Mouse (Mus musculus): ENCODE measurements around the gene Pik3c2b.
A peak's percentile ranks its signal among the peaks of the same experiment; 100 is the strongest.
"Not testable (repeated sequence)": the region's sequence is repeated elsewhere in the genome, so short reads cannot be mapped to it uniquely, and the experiment has no call there.

The Pik3c2b gene

DNA sequence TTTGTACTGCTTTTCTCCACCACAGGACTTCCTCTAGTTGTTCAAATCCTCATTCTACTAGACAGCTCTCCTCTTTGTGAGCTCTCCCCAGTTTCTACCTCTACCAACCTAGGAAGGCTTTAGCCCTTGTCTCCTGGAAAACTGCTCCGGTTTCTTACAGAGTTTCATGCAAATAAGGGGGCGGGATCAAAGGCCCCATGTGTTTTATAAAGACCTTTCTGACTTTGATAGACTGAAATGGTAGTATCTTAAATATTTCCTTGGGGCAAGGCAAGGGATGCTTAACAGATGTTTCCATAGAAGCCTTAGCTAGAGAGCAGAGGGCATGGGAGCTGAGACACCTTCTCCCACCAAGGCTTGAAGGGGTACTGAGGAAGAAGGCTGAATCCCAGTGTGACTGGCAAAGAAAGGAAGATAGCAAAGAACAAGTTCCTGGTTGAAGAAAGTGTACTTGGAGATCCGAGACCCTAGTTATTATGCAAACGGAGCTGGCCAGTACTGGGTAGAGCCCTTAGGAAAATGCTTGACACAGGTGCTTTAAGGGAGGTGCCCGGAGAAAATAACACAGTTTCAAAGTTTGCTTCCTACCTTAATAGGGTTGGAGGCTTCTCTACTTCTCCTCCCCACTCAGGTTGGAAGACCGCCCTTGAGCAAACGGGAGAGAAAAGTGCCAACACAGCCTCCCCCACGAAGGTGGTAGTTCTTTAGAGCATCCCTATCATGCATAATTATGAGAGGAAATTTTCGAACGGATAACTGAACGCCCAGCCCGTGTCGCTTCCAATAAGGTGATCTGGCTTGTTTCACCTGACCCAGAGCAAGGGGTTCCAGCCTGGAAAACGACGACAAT is at the start of gene Pik3c2b:
Gene Pik3c2b, plus strand, starts transcription at position 657 of the 850 bp plus-strand sequence.
- DNase-seq (ENCODE audit: low spot score): no peak

DNA sequence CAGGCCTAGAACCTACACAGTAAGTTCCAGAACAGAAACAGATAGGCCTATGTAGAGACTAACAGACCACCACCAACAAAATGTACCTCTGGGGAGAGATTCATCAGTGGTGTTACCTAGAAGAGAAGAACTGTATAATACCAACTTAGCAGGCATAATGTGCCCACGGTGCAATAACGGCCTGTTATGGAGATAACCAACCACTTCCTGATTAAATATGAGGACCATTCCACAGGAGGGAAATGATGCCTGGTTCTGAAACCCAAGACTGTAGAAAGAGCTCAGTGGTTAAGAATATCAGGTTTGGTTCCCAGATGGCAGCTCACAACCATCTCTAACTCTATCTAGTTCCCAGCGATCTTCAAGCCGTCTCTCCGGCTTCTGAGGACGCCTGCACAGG is 45.1 kb upstream of the Pik3c2b start:
- DNase-seq (ENCODE audit: low spot score): no peak

DNA sequence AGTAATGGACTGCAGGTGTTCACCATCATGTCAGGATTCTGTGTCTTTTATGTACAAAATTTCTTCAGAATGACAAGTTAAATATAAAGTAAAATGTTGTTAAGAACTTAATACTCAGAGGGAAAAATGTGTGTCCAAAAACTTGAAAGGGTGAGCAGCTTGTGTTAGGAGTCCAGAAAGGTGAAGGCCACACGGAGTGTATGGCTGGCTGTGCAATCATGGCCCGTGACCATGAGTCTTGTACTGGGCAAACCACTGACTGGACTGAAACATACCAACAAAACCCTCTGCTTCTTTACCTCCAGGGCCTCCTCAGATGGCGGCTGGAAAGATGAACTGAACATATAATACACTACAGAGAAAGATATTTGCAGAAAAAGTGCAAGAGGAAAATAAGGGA is 38.9 kb upstream of the Pik3c2b start:
- DNase-seq (ENCODE audit: low spot score): no peak

DNA sequence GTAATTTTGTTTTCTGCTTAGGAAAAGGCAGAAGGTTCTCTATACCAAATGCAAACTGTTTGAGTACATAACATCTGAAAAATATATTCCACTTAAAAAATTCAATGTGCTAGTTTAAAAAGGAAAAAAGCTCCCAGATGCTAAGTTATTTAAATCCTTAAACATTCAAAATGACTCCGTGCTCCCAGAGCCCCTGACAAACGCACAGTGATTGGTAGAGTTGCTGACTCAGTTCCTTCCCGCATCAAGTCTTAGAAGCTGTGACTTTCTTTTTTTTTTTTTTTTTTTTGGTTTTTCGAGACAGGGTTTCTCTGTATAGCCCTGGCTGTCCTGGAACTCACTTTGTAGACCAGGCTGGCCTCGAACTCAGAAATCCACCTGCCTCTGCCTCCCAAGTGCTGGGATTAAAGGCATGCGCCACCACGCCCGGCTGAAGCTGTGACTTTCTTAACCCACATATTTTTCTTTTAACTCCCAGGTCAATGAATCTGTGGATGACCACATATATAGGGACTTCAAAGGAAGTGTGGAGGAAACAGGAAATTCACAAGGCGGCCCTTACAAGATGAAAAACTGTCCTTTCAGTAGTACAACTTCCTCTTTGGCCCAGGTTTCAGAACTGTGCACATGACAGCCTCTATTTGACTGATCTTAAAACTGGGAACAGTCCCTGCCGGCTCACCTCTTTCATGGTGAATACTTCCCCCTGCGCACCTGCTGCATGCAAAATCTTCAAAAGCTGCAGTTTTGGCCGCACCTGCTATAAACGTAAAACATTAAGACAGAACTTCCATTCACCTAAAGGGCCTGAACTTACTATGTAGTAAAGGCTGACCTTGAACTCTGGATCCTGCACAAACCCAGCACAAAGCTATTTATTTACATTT is 33.3 kb upstream of the Pik3c2b start:
- DNase-seq (ENCODE audit: low spot score): no peak

DNA sequence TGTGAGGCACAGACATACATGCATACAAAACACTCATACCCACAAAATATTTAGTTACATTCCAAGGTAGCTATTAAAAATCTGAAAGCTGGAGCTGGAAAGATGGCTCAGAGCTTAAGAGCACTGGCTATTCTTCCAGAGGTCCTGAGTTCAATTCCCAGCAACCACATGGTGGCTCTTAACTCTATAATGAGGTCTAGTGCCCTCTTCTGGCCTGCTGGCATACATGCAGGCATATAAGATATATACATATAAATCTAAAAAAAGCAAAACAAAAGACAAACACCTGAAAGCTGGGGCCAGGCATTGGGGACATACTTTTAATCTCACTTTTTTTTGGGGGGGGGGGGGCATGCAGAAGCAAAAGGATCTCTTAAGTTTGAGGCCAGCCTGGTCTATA is 32.1 kb upstream of the Pik3c2b start:
- DNase-seq (ENCODE audit: low spot score): no peak

DNA sequence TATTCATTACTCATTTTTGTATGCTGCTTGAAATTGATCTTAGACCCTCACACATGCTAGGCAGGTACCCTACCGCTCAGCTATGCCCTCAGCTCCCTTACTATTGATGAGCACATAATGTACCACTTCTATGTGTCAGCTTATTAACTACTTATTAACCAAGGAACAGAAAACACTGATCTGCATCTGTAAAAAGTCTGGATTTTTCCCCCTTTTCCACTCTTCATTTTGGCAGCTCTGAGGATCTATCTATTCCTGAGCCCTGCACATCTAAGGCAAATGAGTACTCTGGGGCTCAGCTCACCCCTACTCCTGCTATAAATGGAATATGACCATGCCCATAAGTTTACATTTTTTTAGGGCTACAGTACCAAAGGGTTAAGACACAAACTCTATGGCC is 31.3 kb upstream of the Pik3c2b start:
- no peak for DNase-seq (ENCODE audit: low spot score)

DNA sequence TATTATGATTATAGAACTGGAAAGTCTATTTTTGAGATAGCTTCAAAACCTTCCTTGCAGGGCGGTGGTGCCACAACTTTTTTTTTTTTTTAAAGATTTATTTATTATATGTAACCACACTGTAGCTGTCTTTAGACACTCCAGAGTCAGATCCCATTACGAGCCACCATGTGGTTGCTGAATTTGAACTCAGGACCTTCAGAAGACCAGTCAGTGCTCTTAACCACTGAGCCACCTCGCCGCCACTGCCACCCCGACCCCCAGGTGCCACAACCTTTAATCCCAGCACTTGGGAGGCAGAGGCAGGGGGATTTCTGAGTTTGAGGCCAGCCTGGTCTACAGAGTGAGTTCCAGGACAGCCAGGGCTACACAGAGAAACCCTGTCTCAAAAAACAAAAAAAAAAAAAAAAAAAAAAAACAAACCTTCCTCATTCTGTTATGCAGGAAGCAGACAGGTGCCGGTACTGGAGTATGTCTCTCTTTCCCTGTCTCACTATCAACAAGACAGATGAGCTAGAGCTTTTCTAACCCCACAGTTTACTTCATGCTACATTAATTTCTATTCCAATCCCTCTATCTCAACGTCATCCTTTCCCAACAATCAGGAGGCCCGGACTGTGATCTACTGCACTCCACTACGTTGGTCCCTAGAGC is 28.6 kb upstream of the Pik3c2b start:
- no peak for DNase-seq (ENCODE audit: low spot score)

DNA sequence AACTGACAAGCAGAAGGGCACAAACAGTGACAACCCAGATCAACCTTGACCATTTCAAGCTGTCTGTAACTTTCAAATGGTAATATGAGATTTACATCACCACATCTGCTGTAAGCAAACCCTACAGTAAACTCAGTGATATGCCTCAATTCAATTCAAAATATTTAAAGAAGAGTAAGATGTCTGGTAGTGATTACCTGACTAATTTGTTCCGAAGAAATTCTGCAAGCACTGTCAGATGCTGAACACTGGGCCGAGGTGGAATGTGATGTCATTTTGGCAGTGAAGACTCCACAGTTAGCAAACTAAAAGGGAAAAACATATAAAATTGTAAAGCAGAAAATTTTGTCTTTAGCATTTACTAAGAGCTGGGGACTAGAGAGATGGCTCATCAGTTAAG is 26.9 kb upstream of the Pik3c2b start:
- no peak for DNase-seq (ENCODE audit: low spot score)

DNA sequence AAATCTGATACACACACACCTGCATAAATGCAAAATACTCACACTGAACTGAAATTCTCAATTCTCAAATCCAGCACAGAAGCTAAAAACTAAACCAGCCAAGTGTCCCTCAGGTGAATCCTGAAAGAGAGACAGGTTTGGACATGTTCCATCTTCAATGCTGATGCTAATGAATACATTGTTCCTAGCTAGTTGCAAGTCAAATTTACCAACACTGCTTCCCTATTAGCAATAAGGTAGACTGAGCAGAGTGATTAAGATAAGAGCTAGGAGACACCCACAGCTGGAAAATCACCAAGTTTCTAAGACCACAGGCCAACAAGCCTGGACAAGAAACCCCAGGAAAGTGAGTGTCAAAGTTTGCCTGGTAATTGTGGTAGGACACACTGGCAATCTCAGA is 26.2 kb upstream of the Pik3c2b start:
- no peak for DNase-seq (ENCODE audit: low spot score)

DNA sequence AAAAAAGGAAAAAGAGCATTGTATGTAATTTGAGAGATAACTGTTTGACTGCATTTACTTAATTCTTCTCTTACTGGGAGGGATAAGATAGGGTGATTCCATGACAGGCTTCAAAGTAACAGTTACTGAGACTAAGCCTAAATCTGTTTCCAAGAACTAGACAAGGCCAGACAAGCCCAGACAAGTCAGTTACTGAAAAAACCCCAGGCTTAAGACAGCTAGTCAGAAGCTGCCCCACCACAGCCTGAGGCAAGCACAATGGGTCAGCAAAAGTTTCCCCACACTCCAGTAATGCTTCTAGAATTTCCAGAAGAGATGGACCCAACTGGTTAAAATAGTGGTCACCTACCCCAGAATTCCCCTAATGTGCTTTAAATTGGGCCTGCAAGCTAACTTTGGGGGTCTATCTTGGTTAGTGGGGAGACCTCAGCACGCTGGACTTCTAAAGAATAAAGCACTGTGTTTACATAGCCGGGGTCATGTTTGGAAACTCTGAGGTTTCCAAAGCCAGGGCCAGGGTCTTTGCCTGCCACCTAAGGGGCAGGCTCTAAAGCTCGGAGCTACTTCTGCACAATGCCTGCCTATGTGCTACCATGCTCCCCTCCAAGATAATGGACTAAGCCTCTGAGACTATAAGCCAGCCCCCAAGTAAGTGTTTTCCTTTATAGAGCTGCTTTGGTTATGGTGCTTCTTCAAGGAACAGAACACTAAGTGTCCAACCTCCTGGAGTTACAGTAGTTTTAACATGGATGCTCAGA is 25.2 kb upstream of the Pik3c2b start:
- no peak for DNase-seq (ENCODE audit: low spot score)

DNA sequence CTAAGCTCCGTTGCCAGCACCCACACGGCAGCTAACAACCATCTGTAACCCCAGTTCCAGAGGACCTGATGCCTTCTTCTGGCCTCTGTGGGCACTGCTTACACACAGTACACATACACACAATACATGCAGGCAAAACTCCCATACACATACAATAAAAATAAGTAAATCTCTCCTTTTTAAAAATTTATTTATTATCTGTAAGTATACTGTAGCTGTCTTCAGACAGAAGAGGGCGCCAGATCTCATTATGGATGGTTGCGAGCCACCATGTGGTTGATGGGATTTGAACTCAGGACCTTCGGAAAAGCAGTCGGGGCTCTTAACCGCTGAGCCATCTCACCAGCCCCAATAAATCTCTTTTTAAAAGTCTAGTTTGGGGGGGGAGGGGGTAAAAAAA is 24.1 kb upstream of the Pik3c2b start:
- no peak for DNase-seq (ENCODE audit: low spot score)

DNA sequence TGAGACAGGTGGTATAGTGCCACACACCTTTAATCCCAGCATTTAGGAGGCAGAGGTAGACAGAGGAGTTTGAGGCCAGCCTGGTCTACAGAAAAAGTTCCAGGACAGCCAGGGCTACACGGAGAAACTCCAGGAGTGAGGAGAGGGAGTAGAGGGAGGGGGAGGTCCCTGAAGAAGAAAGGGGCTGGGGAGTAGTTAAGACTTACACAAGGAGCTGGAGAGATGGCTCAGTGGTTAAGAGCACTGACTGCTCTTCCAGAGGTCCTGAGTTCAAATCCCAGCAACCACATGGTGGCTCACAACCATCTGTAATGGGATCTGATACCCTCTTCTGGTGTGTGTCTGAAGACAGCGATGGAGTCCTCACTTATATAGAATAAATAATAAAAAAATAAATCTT is 23.5 kb upstream of the Pik3c2b start:
- not testable (repeated sequence) for DNase-seq (ENCODE audit: low spot score)

DNA sequence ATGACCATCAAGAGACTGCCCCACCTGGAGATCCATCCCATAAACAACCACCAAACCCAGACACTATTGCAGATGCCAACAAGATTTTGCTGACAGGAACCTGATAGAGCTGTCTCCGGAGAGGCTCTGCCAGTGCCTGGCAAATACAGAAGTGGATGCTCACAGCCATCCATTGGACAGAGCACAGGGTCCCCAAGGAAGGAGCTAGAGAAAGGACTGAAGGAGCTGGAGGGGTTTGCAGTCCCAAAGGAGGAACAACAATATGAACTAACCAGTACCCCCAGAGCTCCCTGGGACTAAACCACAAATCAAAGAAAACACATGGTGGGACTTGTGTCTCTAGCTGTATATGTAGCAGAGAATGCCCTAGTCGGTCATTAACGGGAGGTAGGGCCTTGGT is 21.7 kb upstream of the Pik3c2b start:
- DNase-seq (ENCODE audit: low spot score): not testable (repeated sequence)

DNA sequence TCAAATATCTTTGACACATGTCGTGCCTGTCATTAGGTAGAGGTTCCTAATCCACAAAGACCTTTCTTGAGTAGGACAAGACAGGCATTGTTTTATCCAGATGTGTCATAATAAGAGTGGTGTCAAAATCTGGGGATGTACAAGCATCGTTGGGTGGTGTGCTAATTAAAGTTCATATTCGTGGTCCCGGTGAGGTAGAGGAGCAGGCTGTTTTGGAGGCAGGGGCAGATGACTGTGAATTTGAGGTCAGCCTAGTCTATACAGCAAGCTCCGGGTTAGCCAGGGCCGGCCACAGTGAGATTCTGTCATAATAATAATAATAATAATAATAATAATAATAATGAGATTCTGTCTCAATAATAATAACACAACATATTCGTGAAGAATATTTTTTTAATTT is 21.0 kb upstream of the Pik3c2b start:
- DNase-seq (ENCODE audit: low spot score): no peak

DNA sequence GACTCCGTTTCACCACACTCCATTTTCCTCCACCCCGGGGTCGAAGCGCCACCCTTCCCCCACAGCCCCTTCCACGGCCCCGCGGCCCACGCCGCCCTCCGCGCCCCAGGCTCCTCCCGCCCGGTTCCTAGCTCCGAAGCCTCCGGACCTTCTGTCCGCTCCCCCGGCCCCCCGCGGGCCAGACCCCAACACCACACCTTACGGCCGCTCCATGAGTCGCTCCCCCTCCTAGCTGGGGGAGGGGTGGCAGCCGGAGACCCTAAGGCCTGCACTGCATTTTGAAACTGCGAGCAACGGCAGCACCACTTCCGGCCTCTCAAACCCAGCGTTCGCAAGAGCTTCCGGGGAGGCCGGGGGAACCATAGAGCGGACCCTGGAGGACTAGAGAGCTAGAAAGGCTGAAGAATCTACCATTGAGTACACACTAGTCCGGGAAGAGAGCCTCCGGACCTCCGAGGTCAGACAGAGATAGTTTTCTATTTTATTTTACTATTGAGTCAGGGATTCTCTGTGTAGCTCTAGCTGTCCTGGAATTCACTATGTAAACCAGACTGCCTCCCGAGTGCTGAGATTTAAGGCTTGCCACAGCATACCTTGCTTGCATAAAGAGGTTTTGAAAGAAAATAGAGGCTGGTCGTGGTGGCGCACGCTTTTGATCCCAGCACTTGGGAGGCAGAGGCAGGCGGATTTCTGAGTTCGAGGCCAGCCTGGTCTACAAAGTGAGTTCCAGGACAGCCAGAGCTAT is 20.2 kb upstream of the Pik3c2b start:
- peak; percentile 81 for DNase-seq (ENCODE audit: low spot score)

DNA sequence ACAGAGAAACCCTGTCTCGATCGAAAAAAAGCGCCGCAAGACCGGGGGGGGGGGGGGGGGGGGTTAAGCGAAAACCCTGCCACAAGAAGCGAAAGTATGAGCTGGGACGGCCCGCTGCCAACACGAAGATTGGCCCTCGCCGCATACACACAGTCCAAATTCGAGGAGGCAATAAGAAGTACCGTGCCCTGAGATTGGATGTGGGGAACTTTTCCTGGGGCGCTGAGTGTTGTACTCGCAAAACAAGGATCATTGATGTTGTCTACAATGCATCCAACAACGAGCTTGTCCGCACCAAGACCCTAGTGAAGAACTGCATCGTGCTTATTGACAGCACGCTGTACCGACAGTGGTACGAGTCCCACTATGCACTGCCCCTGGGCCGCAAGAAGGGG is 19.7 kb upstream of the Pik3c2b start:
- DNase-seq (ENCODE audit: low spot score): not testable (repeated sequence)

DNA sequence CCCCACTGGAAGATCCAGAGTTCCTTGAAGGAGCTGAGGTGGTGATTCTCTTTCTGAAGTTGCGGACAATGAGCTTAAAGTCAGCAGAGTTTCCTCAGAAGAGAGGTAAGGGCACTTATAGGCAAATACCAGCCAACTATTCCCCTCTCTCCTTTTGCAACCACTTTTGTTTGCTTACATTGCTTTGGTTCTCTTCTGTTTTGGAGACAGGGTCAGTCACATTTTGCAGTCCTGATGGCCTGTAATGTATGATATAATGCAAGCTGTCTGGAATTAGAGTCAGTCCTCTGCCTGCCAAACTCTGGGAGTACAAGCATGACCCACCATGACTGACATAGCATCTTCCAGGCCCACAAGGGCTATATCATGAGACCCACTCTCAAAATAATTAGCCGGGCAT is 18.3 kb upstream of the Pik3c2b start:
- no peak for DNase-seq (ENCODE audit: low spot score)

DNA sequence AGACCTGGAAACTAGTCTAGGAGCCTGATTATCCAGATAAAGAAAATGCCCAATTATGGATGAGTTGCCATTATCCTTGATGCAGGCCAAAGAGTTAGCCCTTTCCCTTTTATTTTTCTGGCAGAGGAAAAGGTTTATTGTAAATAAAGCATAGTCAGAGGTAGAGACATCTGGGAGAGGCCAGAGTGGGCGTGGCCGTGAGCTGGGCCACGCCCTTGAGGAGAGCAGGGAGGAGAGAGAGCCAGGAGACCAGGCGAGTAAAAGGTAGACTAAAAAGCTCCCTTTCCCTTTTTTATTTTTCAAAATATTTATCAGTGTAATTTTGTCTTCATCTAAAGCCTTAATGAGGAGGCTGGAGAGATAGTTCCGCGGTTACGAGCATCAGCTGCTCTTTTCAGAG is 17.5 kb upstream of the Pik3c2b start:
- DNase-seq (ENCODE audit: low spot score): no peak

DNA sequence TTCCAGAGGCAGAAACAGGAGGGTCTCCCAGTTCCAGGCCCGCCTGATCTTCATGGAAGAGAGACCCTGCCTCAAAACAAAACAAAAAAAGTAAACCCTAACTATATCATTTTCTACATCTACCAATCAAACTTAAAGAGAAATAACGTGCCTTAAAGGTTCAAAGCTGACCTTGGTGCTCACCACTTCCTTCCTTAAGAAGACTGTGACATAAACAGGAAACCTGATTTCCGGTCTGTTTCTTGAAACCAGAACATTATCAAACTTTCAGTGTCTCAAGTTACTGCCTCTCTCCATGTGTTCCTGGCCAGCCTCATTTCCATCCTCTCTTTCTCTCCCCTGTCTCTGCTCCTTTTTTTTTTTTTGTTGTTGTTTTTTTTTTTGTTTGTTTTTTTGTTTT is 15.7 kb upstream of the Pik3c2b start:
- DNase-seq (ENCODE audit: low spot score): no peak

DNA sequence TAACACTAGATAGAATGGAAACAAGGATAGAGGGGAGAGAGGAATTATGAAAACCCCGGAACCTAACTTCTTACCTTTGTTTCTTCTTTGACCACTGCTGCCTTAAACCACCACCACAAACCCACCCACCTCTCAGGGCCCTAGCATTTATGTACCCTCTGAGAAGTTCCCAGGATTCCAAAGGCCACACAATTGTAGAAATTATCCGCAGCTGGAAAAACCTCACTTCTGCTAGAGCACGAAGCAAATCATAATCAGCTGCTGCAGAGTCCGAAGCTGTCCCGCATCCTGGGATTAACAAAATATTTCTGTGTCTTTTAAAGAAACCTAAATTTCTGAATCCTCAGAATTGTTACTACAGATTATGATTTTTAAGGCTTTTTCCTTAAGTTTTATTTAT is 15.0 kb upstream of the Pik3c2b start, which contains the start of gene Mdm4:
Gene Mdm4, minus strand, starts transcription at position 101 of the 400 bp plus-strand sequence.
- no peak for DNase-seq (ENCODE audit: low spot score)

DNA sequence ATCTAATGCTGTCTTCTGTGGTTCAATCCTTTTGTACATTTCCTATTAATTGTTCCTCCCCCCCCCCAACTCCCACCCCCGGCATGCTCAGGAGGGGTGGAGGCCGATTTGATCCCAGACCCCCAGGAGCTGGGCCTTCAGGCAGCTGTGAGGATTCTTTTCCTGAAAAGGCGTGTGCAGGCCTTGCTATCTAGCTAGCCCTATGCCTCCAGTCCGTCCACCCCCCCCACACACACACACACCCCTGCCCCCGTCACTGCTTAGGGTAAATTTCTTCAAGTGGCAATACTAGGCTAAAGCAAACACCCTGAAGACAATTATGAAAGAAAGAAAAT is 12.5 kb upstream of the Pik3c2b start:
- DNase-seq (ENCODE audit: low spot score): no peak

Data from left cerebral cortex, adult 11 months (tissue).